Mouse (Mus musculus): Measurements from ENCODE around the gene Luzp4. TPM values are rescaled to one million over a fixed set of nuclear protein-coding genes. Genes with fewer than 3 reads are reported as not detected.
"Not testable (repeated sequence)": the region's sequence is repeated elsewhere in the genome, so short reads cannot be mapped to it uniquely, and the experiment has no call there.

Luzp4 gene
- polyA plus RNA-seq (2016; fragmentation: Nextera tagmentation; extraction: Ambion mirVana) = not detected in 2 replicates

DNA sequence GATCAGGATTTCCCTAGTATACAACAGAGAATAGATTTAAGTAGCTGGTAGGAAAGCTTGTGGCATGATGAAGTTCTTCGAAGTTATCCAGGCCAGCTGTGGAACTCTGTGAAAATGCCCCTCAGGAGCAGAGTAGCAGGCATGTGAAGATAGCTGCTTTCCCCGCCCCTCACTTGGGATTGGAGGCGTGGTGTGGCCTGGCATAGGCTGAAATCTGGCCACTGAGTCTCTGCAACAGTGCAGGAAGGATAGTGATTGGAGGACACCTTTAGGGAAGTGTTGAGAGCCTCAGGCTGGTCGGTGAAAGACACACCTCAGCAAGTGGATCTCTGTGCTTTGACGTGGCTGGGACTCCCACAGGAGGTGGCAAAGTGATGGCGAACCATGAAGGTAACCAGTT lies at the start of gene Luzp4:
Gene Luzp4, plus strand, starts transcription at position 301 of the 400 bp plus-strand sequence.
- H3K4me1 ChIP-seq = not testable (repeated sequence)

DNA sequence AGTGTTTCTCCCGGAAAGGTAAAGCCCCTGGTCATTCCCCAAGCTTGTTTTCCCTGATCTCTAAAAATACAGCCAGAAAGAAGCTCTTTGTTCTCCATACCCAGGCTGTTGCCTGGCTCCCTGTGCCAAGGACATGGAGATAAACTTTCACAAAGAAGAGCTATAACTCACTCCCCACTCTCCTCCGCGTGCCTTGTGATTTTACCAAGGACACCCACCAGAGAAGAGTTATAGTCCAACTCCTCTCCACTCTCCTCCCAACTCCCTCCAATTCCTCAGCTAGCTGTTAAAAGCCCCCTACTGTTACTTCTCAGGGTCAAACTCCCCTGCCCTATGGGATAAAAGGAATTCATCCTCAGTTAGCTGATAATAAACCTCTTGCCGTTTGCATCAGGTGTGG lies 15.6 kb upstream of the Luzp4 start:
- not testable (repeated sequence) for ATAC-seq; H3K4me1 ChIP-seq; H3K36me3 ChIP-seq; H3K4me3 ChIP-seq; H3K4me2 ChIP-seq; H3K9me3 ChIP-seq (replicated peaks); H3K27ac ChIP-seq; H3K27me3 ChIP-seq (replicated peaks); H3K9ac ChIP-seq
- 73% methylated on average over 2 of the region's 4 CpGs for WGBS (ENCODE audit: insufficient replicate concordance)

More for the DNA sequence above, at the start of gene Luzp4:
- not testable (repeated sequence) for H3K4me2 ChIP-seq; ATAC-seq; H3K27me3 ChIP-seq (replicated peaks); H3K9me3 ChIP-seq (replicated peaks); H3K36me3 ChIP-seq; H3K9ac ChIP-seq; H3K4me3 ChIP-seq; H3K27ac ChIP-seq
- 81% methylated on average over 5 of the region's 6 CpGs for whole genome bisulfite sequencing (ENCODE audit: insufficient replicate concordance)

Other genes with a start within 250 kb of the Luzp4 start
- not detected in 2 replicates for gene Gm8334, start 242.5 kb upstream of the Luzp4 start, polyA plus RNA-seq (2016; fragmentation: Nextera tagmentation; extraction: Ambion mirVana)
- gene Gm15127, start 194.0 kb upstream of the Luzp4 start, polyA plus RNA-seq (2016; fragmentation: Nextera tagmentation; extraction: Ambion mirVana) = not detected in 2 replicates
- gene Ott, start 216.6 kb downstream of the Luzp4 start, polyA plus RNA-seq (2016; fragmentation: Nextera tagmentation; extraction: Ambion mirVana) = not detected in 2 replicates